Mouse (Mus musculus) forebrain, embryonic 15.5 days (tissue): Measurements from ENCODE around the gene Gm17019. TPM values are rescaled to one million over a fixed set of nuclear protein-coding genes. Genes with fewer than 3 reads are reported as not detected.
"Not testable (repeated sequence)": the region's sequence is repeated elsewhere in the genome, so short reads cannot be mapped to it uniquely, and the experiment has no call there.

Source experiments
- ATAC-seq: fragments of 200-750 bp; cut with Nextera tagmentation; replicated peaks from 2 replicates; pipeline ENCODE4 v1.8.0; 2017; ENCODE audit warnings: mild to moderate bottlenecking, moderate TSS enrichment, moderate library complexity
- H3K27ac ChIP-seq: fragments of 300-500 bp; sonication (generic); replicated peaks from 2 replicates; pipeline ENCODE4 v1.5.1; 2015; ENCODE audit warnings: mild to moderate bottlenecking, inconsistent platforms
- H3K27me3 ChIP-seq: fragments of 300-500 bp; sonication (generic); 2 replicates; pipeline ENCODE4 v1.6.1; 2015; ENCODE audit warnings: inconsistent platforms
- H3K36me3 ChIP-seq: fragments of 300-500 bp; sonication (generic); 2 replicates; pipeline ENCODE4 v1.6.1; 2015; ENCODE audit warnings: mild to moderate bottlenecking, inconsistent platforms
- H3K4me1 ChIP-seq: fragments of 300-500 bp; sonication (generic); 2 replicates; pipeline ENCODE4 v1.6.1; 2015; ENCODE audit warnings: inconsistent platforms
- H3K4me2 ChIP-seq: fragments of 300-500 bp; sonication (generic); replicated peaks from 2 replicates; pipeline ENCODE4 v1.6.1; 2015; ENCODE audit warnings: mild to moderate bottlenecking, inconsistent platforms
- H3K4me3 ChIP-seq: fragments of 300-500 bp; sonication (generic); 2 replicates; pipeline ENCODE4 v1.5.1; 2015; ENCODE audit warnings: mild to moderate bottlenecking, inconsistent platforms
- H3K9ac ChIP-seq: fragments of 300-500 bp; sonication (generic); replicated peaks from 2 replicates; pipeline ENCODE4 v1.6.1; 2015; ENCODE audit warnings: mild to moderate bottlenecking, inconsistent platforms
- H3K9me3 ChIP-seq: fragments of 300-500 bp; sonication (generic); 2 replicates; pipeline ENCODE4 v1.6.1; 2016; ENCODE audit warnings: inconsistent platforms
- WGBS: fragments of 180-500 bp; shearing (Covaris S2); methylation state at CpG from one replicate; pipeline ENCODE4 v1.1.7; 2015; ENCODE audit warnings: mixed read lengths; 5-methylcytosine and 5-hydroxymethylcytosine counted together
- polyA plus RNA-seq: library from polyadenylated mRNA; unstranded; fragments of >200 nt; fragmentation: Nextera tagmentation; extraction: Ambion mirVana; gene quantifications from 2 replicates; pipeline ENCODE4 v1.2.1, GENCODE M21; 2015

The Gm17019 gene
- polyA plus RNA-seq, 1 experiment from 2014 or later = not detected

GRCm38 (mm10) chr5:14986649-14987387, 46.0 kb downstream of the Gm17019 start:
- H3K36me3 ChIP-seq, H3K9ac ChIP-seq, H3K4me2 ChIP-seq, H3K4me1 ChIP-seq, H3K27ac ChIP-seq, ATAC-seq, H3K27me3 ChIP-seq, H3K4me3 ChIP-seq: not testable (repeated sequence)
- peaks cover 13% of the 10 kb centered on the region; the same call in 1 of the 2 replicates for H3K9me3 ChIP-seq
- WGBS = 39% methylated on average over 6 of the region's 6 CpGs

Other genes starting within 250 kb of the Gm17019 start
- gene Gm9758, start 118.1 kb downstream of the Gm17019 start, polyA plus RNA-seq = not detected in 2 replicates
- gene Speer4e, start 94.6 kb downstream of the Gm17019 start, polyA plus RNA-seq = not detected in 2 replicates
- not detected in 2 replicates for gene Gm10354, start 54.1 kb downstream of the Gm17019 start, polyA plus RNA-seq